Mouse (Mus musculus): ENCODE measurements around the gene Nrde2.
"Not testable (repeated sequence)": the region's sequence is repeated elsewhere in the genome, so short reads cannot be mapped to it uniquely, and the experiment has no call there.

Gene Nrde2

GRCm38 (mm10) chr12:100186376-100186775, 26.9 kb upstream of the Nrde2 start:
- POLR2A ChIA-PET, result interaction anchor here (0.6 to 8.5 kb wide), 35 partner anchors 8 to 1157 kb away, joined by 3 to 216 read pairs (median 5); partner anchors contain the start of genes Calm1 (in 2 of the 4), Kcnk13 (in 1 of the 4) and Nrde2 (in 1 of the 4)
- CTCF ChIA-PET, result interaction anchor here in 3 of 4 experiments (0.6 to 2.9 kb wide), 6 partner anchors 12 to 61 kb away, joined by 3 to 15 read pairs (median 6); partner anchors contain the start of gene Calm1 (in 1 of the 3)

GRCm38 (mm10) chr12:100185897-100186296, 26.4 kb upstream of the Nrde2 start:
- CTCF ChIA-PET, result interaction anchor here in 3 of 4 experiments (0.6 to 2.9 kb wide), 3 partner anchors 15 to 61 kb away, joined by 3 to 15 read pairs (median 9); no protein-coding TSS in a partner anchor
- POLR2A ChIA-PET, result interaction anchor here (0.5 to 8.5 kb wide), 20 partner anchors 8 to 297 kb away, joined by 3 to 216 read pairs (median 8); partner anchors contain the start of genes Calm1 (in 2 of the 4) and Nrde2 (in 1 of the 4)

GRCm38 (mm10) chr12:100184976-100185375, 25.5 kb upstream of the Nrde2 start:
- CTCF ChIA-PET, result not testable (repeated sequence)
- POLR2A ChIA-PET, result interaction anchor here in 1 of 4 experiments (0.7 kb wide), 1 partner anchor 188 kb away, joined by 4 read pairs; no protein-coding TSS in a partner anchor

- POLR2A ChIA-PET, result interaction anchor here in 1 of 4 experiments (1.0 kb wide), 1 partner anchor 114 kb away, joined by 3 read pairs; no protein-coding TSS in a partner anchor
- CTCF ChIA-PET, result no interaction called here
These were observed 24.5 kb upstream of the Nrde2 start for GRCm38 (mm10) chr12:100183970-100184369.

GRCm38 (mm10) chr12:100182676-100183075, 23.2 kb upstream of the Nrde2 start:
- ChIA-PET CTCF (interaction anchor here in 3 of 4 experiments (0.6 to 1.1 kb wide), 11 partner anchors 9 to 296 kb away, joined by 3 to 6 read pairs (median 4); partner anchors contain the start of gene Nrde2 (in 1 of the 3)), POLR2A (interaction anchor here in 3 of 4 experiments (0.5 to 2.5 kb wide), 6 partner anchors 9 to 18 kb away, joined by 4 to 7 read pairs (median 6); no protein-coding TSS in a partner anchor)

- ChIA-PET POLR2A (interaction anchor here in 3 of 4 experiments (0.6 to 2.5 kb wide), 7 partner anchors 12 to 336 kb away, joined by 3 to 10 read pairs (median 4); partner anchors contain the start of gene Nrde2 (in 1 of the 3)), CTCF (interaction anchor here in 2 of 4 experiments (0.6 to 1.5 kb wide), 7 partner anchors 12 to 1220 kb away, joined by 3 to 5 read pairs (median 3); no protein-coding TSS in a partner anchor)
These were observed 21.3 kb upstream of the Nrde2 start for GRCm38 (mm10) chr12:100180802-100181201.

GRCm38 (mm10) chr12:100178898-100179440, 19.5 kb upstream of the Nrde2 start:
- CTCF ChIA-PET, result interaction anchor here in 1 of 4 experiments (0.7 kb wide), 1 partner anchor 20 kb away, joined by 3 read pairs; the partner anchor contains the start of gene Nrde2

GRCm38 (mm10) chr12:100176469-100177056, 17.1 kb upstream of the Nrde2 start:
- POLR2A ChIA-PET, result interaction anchor here (0.8 to 2.2 kb wide), 14 partner anchors 9 to 335 kb away, joined by 3 to 23 read pairs (median 4); partner anchors contain the start of genes Calm1 (in 1 of the 4) and Nrde2 (in 1 of the 4)
- CTCF ChIA-PET, result interaction anchor here in 1 of 4 experiments (1.0 to 1.5 kb wide), 2 partner anchors 45 to 203 kb away, joined by 3 to 4 read pairs; no protein-coding TSS in a partner anchor

More at GRCm38 (mm10) chr12:100178898-100179440, 19.5 kb upstream of the Nrde2 start:
- POLR2A ChIA-PET, result interaction anchor here in 2 of 4 experiments (0.7 to 2.4 kb wide), 4 partner anchors 8 to 183 kb away, joined by 3 to 14 read pairs (median 4); no protein-coding TSS in a partner anchor

GRCm38 (mm10) chr12:100172481-100172880, 13.0 kb upstream of the Nrde2 start:
- POLR2A ChIA-PET, result interaction anchor here in 3 of 4 experiments (0.7 to 1.9 kb wide), 4 partner anchors 15 to 58 kb away, joined by 3 to 6 read pairs (median 3); partner anchors contain the start of gene Calm1 (in 1 of the 3)
- CTCF ChIA-PET, result interaction anchor here in 1 of 4 experiments (0.6 kb wide), 1 partner anchor 83 kb away, joined by 3 read pairs; no protein-coding TSS in a partner anchor

GRCm38 (mm10) chr12:100167931-100168871, 8.7 kb upstream of the Nrde2 start:
- ChIA-PET CTCF (interaction anchor here (0.6 to 1.3 kb wide), 15 partner anchors 9 to 355 kb away, joined by 3 to 7 read pairs (median 4); partner anchors contain the start of gene Nrde2 (in 1 of the 4)), POLR2A (interaction anchor here (0.6 to 3.7 kb wide), 50 partner anchors 8 to 590 kb away, joined by 3 to 56 read pairs (median 4); partner anchors contain the start of genes Nrde2 (in 2 of the 4) and Calm1 (in 1 of the 4))

- CTCF ChIA-PET, result interaction anchor here in 3 of 4 experiments (0.6 to 2.0 kb wide), 9 partner anchors 15 to 411 kb away, joined by 3 to 10 read pairs (median 4); no protein-coding TSS in a partner anchor
- POLR2A ChIA-PET, result interaction anchor here (0.6 to 3.7 kb wide), 42 partner anchors 8 to 366 kb away, joined by 3 to 56 read pairs (median 5); partner anchors contain the start of genes Calm1 (in 2 of the 4) and Nrde2 (in 2 of the 4)
These were observed 8.0 kb upstream of the Nrde2 start for GRCm38 (mm10) chr12:100167502-100167901.

GRCm38 (mm10) chr12:100166939-100167338, 7.5 kb upstream of the Nrde2 start:
- CTCF ChIA-PET, result interaction anchor here in 2 of 4 experiments (1.0 to 2.0 kb wide), 5 partner anchors 16 to 411 kb away, joined by 3 to 10 read pairs (median 4); no protein-coding TSS in a partner anchor

GRCm38 (mm10) chr12:100166177-100166576, 6.7 kb upstream of the Nrde2 start:
- ChIA-PET CTCF (interaction anchor here (0.5 to 2.0 kb wide), 21 partner anchors 9 to 1191 kb away, joined by 3 to 14 read pairs (median 3); no protein-coding TSS in a partner anchor), POLR2A (interaction anchor here in 3 of 4 experiments (0.8 to 3.5 kb wide), 10 partner anchors 10 to 314 kb away, joined by 3 to 30 read pairs (median 4); partner anchors contain the start of gene Calm1 (in 3 of the 3))

More at GRCm38 (mm10) chr12:100166939-100167338, 7.5 kb upstream of the Nrde2 start:
- POLR2A ChIA-PET, result interaction anchor here in 3 of 4 experiments (0.6 to 3.7 kb wide), 19 partner anchors 9 to 336 kb away, joined by 3 to 56 read pairs (median 7); partner anchors contain the start of genes Calm1 (in 2 of the 3) and Nrde2 (in 1 of the 3)

GRCm38 (mm10) chr12:100164991-100165500, 5.6 kb upstream of the Nrde2 start:
- ChIA-PET CTCF (no interaction called here), POLR2A (interaction anchor here in 1 of 4 experiments (0.6 to 1.5 kb wide), 3 partner anchors 10 to 77 kb away, joined by 3 to 5 read pairs (median 3); no protein-coding TSS in a partner anchor)

- POLR2A ChIA-PET, result interaction anchor here in 2 of 4 experiments (0.7 to 4.2 kb wide), 10 partner anchors 9 to 238 kb away, joined by 3 to 14 read pairs (median 3); partner anchors contain the start of gene Calm1 (in 1 of the 2)
These were observed 7.0 kb downstream of the Nrde2 start for GRCm38 (mm10) chr12:100152466-100152865.

GRCm38 (mm10) chr12:100144269-100144668, 15.2 kb downstream of the Nrde2 start:
- CTCF ChIA-PET, result interaction anchor here in 1 of 4 experiments (3.7 kb wide), 1 partner anchor 12 kb away, joined by 14 read pairs; no protein-coding TSS in a partner anchor
- POLR2A ChIA-PET, result interaction anchor here in 2 of 4 experiments (1.1 to 2.4 kb wide), 7 partner anchors 9 to 23 kb away, joined by 3 to 10 read pairs (median 6); partner anchors contain the start of gene Nrde2 (in 2 of the 2)

More at GRCm38 (mm10) chr12:100152466-100152865, 7.0 kb downstream of the Nrde2 start:
- CTCF ChIA-PET, result no interaction called here

All from embryonic stem cell, embryonic (primary cell).